Mouse (Mus musculus) urinary bladder, adult 18-20 months (tissue): ENCODE measurements around the gene Dpp4.

Experiments
- DNase-seq, 2 experiments: peaks; one replicate each; pipeline ENCODE4 v3.0.0; 2022; ENCODE audit warnings: low spot score in 2 of 2, mixed read lengths in 2 of 2

Dpp4 gene

GRCm38 (mm10) chr2:62293846-62294245 is 118.2 kb downstream of the Dpp4 start:
- DNase-seq = no peak

GRCm38 (mm10) chr2:62287532-62287931 is 124.5 kb downstream of the Dpp4 start:
- no peak for DNase-seq

- DNase-seq = no peak
Observed at GRCm38 (mm10) chr2:62285847-62286246, 126.2 kb downstream of the Dpp4 start.

- DNase-seq = no peak
Observed at GRCm38 (mm10) chr2:62285026-62285425, 127.0 kb downstream of the Dpp4 start.
